Mouse (Mus musculus) olfactory bulb, adult 2 months (tissue): ENCODE measurements around the gene 4930572O03Rik.
"Not testable (repeated sequence)": the region's sequence is repeated elsewhere in the genome, so short reads cannot be mapped to it uniquely, and the experiment has no call there.

ENCODE experiments used
- CTCF ChIP-seq: fragments of 200-500 bp; IDR thresholded peaks from 2 replicates; pipeline ENCODE4 v1.5.1; 2012; ENCODE audit warnings: low read depth, mild to moderate bottlenecking, low read length, moderate library complexity; ENCODE audit not compliant: insufficient read depth
- POLR2A ChIP-seq: fragments of 200-500 bp; IDR thresholded peaks from 2 replicates; pipeline ENCODE4 v1.6.1; 2012; ENCODE audit warnings: mild to moderate bottlenecking, low read depth, low read length, moderate library complexity; ENCODE audit not compliant: insufficient read depth

DNA sequence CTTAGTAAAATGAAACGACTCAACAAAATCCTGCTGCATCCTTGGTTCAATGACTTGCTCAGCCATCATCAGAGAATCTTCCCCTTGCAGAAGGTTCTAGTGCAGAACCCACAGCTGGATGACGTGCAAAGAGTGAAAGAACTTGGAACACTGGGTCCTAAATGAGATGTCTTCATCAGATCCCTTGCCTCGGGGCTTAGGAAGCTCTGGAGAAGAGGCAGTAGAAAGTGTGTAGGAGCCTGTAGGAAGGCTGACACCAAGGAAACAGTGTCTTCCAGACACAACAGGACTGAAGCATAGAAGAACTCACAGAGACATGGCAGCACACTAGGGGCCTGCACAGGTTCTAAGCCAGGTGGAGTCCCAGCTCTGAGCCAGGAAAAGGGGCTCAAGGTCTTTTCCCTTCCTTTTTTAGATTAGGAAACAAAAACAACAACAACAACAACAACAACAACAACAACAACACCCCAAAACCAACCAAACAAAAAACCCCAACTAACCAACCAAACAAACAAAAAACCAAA lies 54.4 kb downstream of the 4930572O03Rik start:
- not testable (repeated sequence) for TF ChIP-seq CTCF, POLR2A
